Mouse (Mus musculus) kidney, adult 2 months (tissue): ENCODE measurements around the gene Cmc1.

Source experiments
- CTCF ChIP-seq: fragments of 200-500 bp; conservative IDR thresholded peaks from 2 replicates; pipeline ENCODE4 v1.5.1; 2011; ENCODE audit warnings: low read depth, mild to moderate bottlenecking, control low read depth, low read length, moderate library complexity, mixed read lengths; ENCODE audit not compliant: insufficient read depth, insufficient read length
- POLR2A ChIP-seq: fragments of 200-500 bp; IDR thresholded peaks from one replicate; pipeline ENCODE4 v1.6.1; 2011; ENCODE audit warnings: low read depth, low read length, control low read depth

DNA sequence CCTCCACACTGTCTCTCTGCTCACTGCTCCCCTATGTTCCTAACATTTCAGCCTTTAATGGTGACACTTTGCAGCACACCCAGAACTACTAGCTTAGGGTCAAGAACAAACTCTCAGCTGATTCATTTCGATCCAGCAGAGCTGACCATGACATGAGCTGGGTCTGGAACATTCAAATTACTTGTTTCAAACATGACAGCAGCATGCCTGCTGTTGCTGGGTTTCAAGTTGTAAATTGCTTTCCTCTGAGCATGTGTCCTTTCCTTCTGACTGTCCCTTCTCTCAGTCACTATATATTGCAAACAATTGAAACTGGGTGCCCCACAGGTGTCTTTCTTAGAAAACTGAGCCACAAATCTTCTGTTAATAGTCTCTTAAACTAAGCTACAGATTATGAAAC lies 43.3 kb upstream of the Cmc1 start:
- TF ChIP-seq POLR2A (no peak), CTCF (no peak)
